Mouse (Mus musculus) MEL (cell line): Measurements from ENCODE around the gene Map4k1. TPM values are rescaled to one million over a fixed set of nuclear protein-coding genes. Genes with fewer than 3 reads are reported as not detected.

Source experiments
- DNase-seq: peaks from one replicate; pipeline ENCODE4 v3.0.0; 2011; ENCODE audit warnings: low read depth, low spot score
- H3K27ac ChIP-seq: 2 replicates; pipeline ENCODE4 v1.5.1; 2012; ENCODE audit warnings: low read depth, mild to moderate bottlenecking, control low read depth, low read length, moderate library complexity; ENCODE audit not compliant: control insufficient read depth
- H3K27me3 ChIP-seq, 2 experiments: fragments of 150-350 bp in 1 of 2; sonication (generic) in 1 of 2; 2 replicates each; pipeline ENCODE4 v1.6.1; 2012; ENCODE audit warnings: low read length in 2 of 2, mild to moderate bottlenecking in 2 of 2, improper control_type of control experiment in 1 of 2, moderate library complexity in 1 of 2; ENCODE audit not compliant: insufficient read depth in 2 of 2, control insufficient read depth in 1 of 2
- H3K36me3 ChIP-seq, 2 experiments: 2 replicates each; pipeline ENCODE4 v1.6.1; 2012 to 2014; ENCODE audit warnings: low read length in 2 of 2, improper control_type of control experiment in 1 of 2, inconsistent platforms in 1 of 2, mild to moderate bottlenecking in 1 of 2; ENCODE audit not compliant: insufficient read depth in 2 of 2, control insufficient read depth in 1 of 2
- H3K4me1 ChIP-seq, 2 experiments: fragments of 150-350 bp in 1 of 2; sonication (generic) in 1 of 2; 2 replicates each; pipeline ENCODE4 v1.6.1; 2012; ENCODE audit warnings: low read length in 2 of 2, improper control_type of control experiment in 1 of 2, mild to moderate bottlenecking in 1 of 2; ENCODE audit not compliant: insufficient read depth in 2 of 2, control insufficient read depth in 1 of 2
- H3K4me3 ChIP-seq, 2 experiments: fragments of 150-350 bp in 1 of 2; sonication (generic) in 1 of 2; 2 replicates each; pipeline ENCODE4 v1.5.1; 2012; ENCODE audit warnings: low read depth in 2 of 2, low read length in 2 of 2, mild to moderate bottlenecking in 2 of 2, moderate library complexity in 2 of 2, control low read depth in 1 of 2, improper control_type of control experiment in 1 of 2; ENCODE audit not compliant: control insufficient read depth in 1 of 2, insufficient read depth in 1 of 2
- H3K79me2 ChIP-seq: 2 replicates; pipeline ENCODE4 v1.6.1; 2012; ENCODE audit warnings: mild to moderate bottlenecking, low read length, moderate library complexity; ENCODE audit not compliant: control insufficient read depth, poor library complexity, insufficient read depth
- H3K9ac ChIP-seq: 2 replicates; pipeline ENCODE4 v1.6.1; 2012; ENCODE audit warnings: low read depth, mild to moderate bottlenecking, control low read depth, low read length, moderate library complexity; ENCODE audit not compliant: control insufficient read depth, poor library complexity, severe bottlenecking
- H3K9me3 ChIP-seq: fragments of 150-350 bp; sonication (generic); replicated peaks from 2 replicates; pipeline ENCODE4 v1.6.1; 2012; ENCODE audit warnings: mild to moderate bottlenecking, low read length, improper control_type of control experiment, moderate library complexity; ENCODE audit not compliant: insufficient read depth
- BHLHE40 ChIP-seq: IDR thresholded peaks from 2 replicates; pipeline ENCODE4 v1.6.1; 2012; ENCODE audit warnings: low read depth, mild to moderate bottlenecking, inconsistent platforms, low read length, improper control_type of control experiment, borderline replicate concordance
- CHD2 ChIP-seq: IDR thresholded peaks from 2 replicates; pipeline ENCODE4 v1.6.1; 2011; ENCODE audit warnings: low read length, improper control_type of control experiment
- CTCF ChIP-seq, 3 experiments: IDR thresholded peaks in 2 of 3; conservative IDR thresholded peaks in 1 of 3; 2 replicates each; pipeline ENCODE4 v1.5.1; 2011 to 2012; ENCODE audit warnings: low read length in 3 of 3, low read depth in 2 of 3, mild to moderate bottlenecking in 2 of 3, improper control_type of control experiment in 1 of 3, inconsistent platforms in 1 of 3, mixed read lengths in 1 of 3, moderate library complexity in 1 of 3; ENCODE audit not compliant: control insufficient read depth in 1 of 3, insufficient read depth in 1 of 3, poor library complexity in 1 of 3, severe bottlenecking in 1 of 3
- ELF1 ChIP-seq: IDR thresholded peaks from 2 replicates; pipeline ENCODE4 v1.6.1; 2014; ENCODE audit warnings: low read depth, mild to moderate bottlenecking, inconsistent platforms, low read length, improper control_type of control experiment, moderate library complexity
- GABPA ChIP-seq: IDR thresholded peaks from 2 replicates; pipeline ENCODE4 v1.6.1; 2012; ENCODE audit warnings: low read depth, mild to moderate bottlenecking, inconsistent platforms, low read length, improper control_type of control experiment, moderate library complexity
- JUND ChIP-seq: IDR thresholded peaks from 2 replicates; pipeline ENCODE4 v1.6.1; 2011; ENCODE audit warnings: low read depth, mild to moderate bottlenecking, improper control_type of control experiment, low read length
- MYB ChIP-seq: IDR thresholded peaks from 2 replicates; pipeline ENCODE4 v1.6.1; 2011; ENCODE audit warnings: mild to moderate bottlenecking, low read depth, low read length, improper control_type of control experiment
- NRF1 ChIP-seq: IDR thresholded peaks from 2 replicates; pipeline ENCODE4 v1.6.1; 2014; ENCODE audit warnings: low read depth, mild to moderate bottlenecking, inconsistent platforms, low read length, improper control_type of control experiment, moderate library complexity; ENCODE audit not compliant: poor library complexity, insufficient read depth, severe bottlenecking
- POLR2AphosphoS2 ChIP-seq: IDR thresholded peaks from 2 replicates; pipeline ENCODE4 v1.6.1; 2011; ENCODE audit warnings: low read length, improper control_type of control experiment
- RCOR1 ChIP-seq: IDR thresholded peaks from 2 replicates; pipeline ENCODE4 v1.6.1; 2012; ENCODE audit warnings: low read depth, mild to moderate bottlenecking, inconsistent platforms, low read length, improper control_type of control experiment
- SIN3A ChIP-seq: IDR thresholded peaks from 2 replicates; pipeline ENCODE4 v1.6.1; 2012; ENCODE audit warnings: low read length, improper control_type of control experiment, inconsistent platforms
- SMC3 ChIP-seq: IDR thresholded peaks from 2 replicates; pipeline ENCODE4 v1.6.1; 2011; ENCODE audit warnings: low read depth, low read length, improper control_type of control experiment
- TBP ChIP-seq: IDR thresholded peaks from 2 replicates; pipeline ENCODE4 v1.8.0; 2011; ENCODE audit warnings: low read depth, low read length, improper control_type of control experiment
- TCF12 ChIP-seq: IDR thresholded peaks from 2 replicates; pipeline ENCODE4 v1.6.1; 2014; ENCODE audit warnings: low read depth, mild to moderate bottlenecking, inconsistent platforms, low read length, improper control_type of control experiment, moderate library complexity
- USF1 ChIP-seq: IDR thresholded peaks from 2 replicates; pipeline ENCODE4 v1.6.1; 2014; ENCODE audit warnings: low read depth, mild to moderate bottlenecking, inconsistent platforms, low read length, improper control_type of control experiment, moderate library complexity
- ZNF384 ChIP-seq: IDR thresholded peaks from 2 replicates; pipeline ENCODE4 v1.6.1; 2012; ENCODE audit warnings: low read depth, mild to moderate bottlenecking, inconsistent platforms, low read length, improper control_type of control experiment
- polyA plus RNA-seq, 2 experiments: library from polyadenylated mRNA; stranded (reverse) in 1 of 2; unstranded in 1 of 2; fragments of >175 nt in 1 of 2; fragments of >200 nt in 1 of 2; gene quantifications; 2 replicates each; pipeline versions ENCODE4 v1.2.1 to v1.2.4; 2012; ENCODE audit warnings: low replicate concordance in 2 of 2, low read depth in 1 of 2; ENCODE audit not compliant: insufficient read length in 2 of 2, insufficient read depth in 1 of 2, missing spikeins in 1 of 2
- total RNA-seq: library from RNA; depleted of rRNA; stranded (reverse); fragments of 300-350 nt; gene quantifications from 2 replicates; pipeline ENCODE4 v1.2.3, GENCODE M21; 2012

Map4k1 gene
- total and polyA plus RNA-seq, 3 experiments = 17.3 to 50.8 TPM; not detected in 1

DNA sequence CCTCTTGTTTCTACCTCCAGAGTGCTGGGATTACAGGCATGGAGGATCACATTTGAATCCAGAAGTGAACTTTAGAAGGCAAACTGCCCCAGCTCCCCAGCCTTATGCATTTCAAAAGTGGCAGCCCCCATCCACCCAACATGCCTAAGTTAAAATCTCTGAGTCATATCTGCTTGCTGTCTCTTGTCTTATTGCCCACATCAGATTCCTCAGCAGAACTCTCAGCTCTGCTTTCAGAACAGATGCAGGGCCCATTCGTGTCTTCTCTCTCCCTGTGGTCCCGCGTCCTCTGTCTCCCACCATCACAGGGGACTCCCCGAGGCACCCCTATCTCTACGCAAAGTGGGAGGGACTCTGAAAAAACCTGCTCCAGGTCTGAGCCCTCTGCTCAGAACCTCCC is 44.3 kb downstream of the Map4k1 start:
- Histone ChIP-seq H3K4me3 (no peak overlapping the region), H3K9ac (no peak overlapping the region)

DNA sequence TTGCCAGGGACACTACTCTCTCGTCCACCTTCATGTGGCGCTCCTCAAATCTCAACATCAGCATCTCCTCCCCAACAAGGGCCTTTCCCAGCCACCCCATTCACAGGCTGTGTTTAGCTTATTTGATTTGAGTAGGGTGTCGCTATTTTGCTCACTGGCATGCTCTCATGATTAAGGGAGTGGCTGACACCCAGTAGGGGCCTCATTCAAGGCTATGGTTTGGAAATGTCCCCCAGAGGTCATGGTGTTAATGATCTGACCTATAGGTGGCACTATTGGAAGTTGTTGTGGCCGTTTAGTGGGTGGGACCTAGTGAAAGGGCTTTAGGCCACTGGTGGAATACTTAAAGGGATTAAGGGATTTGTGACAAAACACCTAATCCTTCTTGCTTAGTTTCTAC is 45.0 kb downstream of the Map4k1 start:
- no peak overlapping the region for H3K27ac ChIP-seq
- no peaks in the 10 kb centered on the region for H3K9me3 ChIP-seq
- peak in 1 of 3 experiments; percentile 21; a peak in 2 of 6 replicates for TF ChIP-seq CTCF (IDR thresholded peaks at IDR 0.05 in 2 of 3, conservative IDR thresholded peaks at IDR 0.05 in 1 of 3; ENCODE audit: control insufficient read depth in 1 of 3, insufficient read depth in 1 of 3, low read depth in 2 of 3, low read length in 3 of 3, poor library complexity in 1 of 3, severe bottlenecking in 1 of 3)
- no peak for TF ChIP-seq POLR2AphosphoS2
- H3K79me2 ChIP-seq = no peaks in the 10 kb centered on the region
- H3K4me1 ChIP-seq = peaks cover 6 to 20% of the 10 kb centered on the region in 2 experiments
- peaks cover 0 to 21% of the 10 kb centered on the region in 2 experiments; a peak in 2 of 4 replicates for H3K36me3 ChIP-seq
- no peak overlapping the region for H3K4me3 ChIP-seq
- H3K27me3 ChIP-seq = no peaks in the 10 kb centered on the region
- DNase-seq = no peak
- H3K9ac ChIP-seq = no peak overlapping the region

More for the DNA sequence above, 44.3 kb downstream of the Map4k1 start:
- Histone ChIP-seq H3K36me3 (peaks cover 0 to 16% of the 10 kb centered on the region in 2 experiments; a peak in 2 of 4 replicates), H3K79me2 (no peaks in the 10 kb centered on the region), H3K27ac (no peak overlapping the region), H3K9me3 (no peaks in the 10 kb centered on the region), H3K27me3 (no peaks in the 10 kb centered on the region), H3K4me1 (peaks cover 4 to 15% of the 10 kb centered on the region in 2 experiments)
- no peak for DNase-seq
- no peak for TF ChIP-seq ZNF384
- no peak for TF ChIP-seq SIN3A
- TF ChIP-seq BHLHE40 = no peak
- TF ChIP-seq CTCF (IDR thresholded peaks at IDR 0.05 in 2 of 3, conservative IDR thresholded peaks at IDR 0.05 in 1 of 3; ENCODE audit: control insufficient read depth in 1 of 3, insufficient read depth in 1 of 3, low read depth in 2 of 3, low read length in 3 of 3, poor library complexity in 1 of 3, severe bottlenecking in 1 of 3) = no peak
- TF ChIP-seq GABPA = no peak
- no peak for TF ChIP-seq CHD2
- no peak for TF ChIP-seq POLR2AphosphoS2
- no peak for TF ChIP-seq SMC3
- no peak for TF ChIP-seq MYB
- no peak for TF ChIP-seq JUND
- no peak for TF ChIP-seq USF1
- no peak for TF ChIP-seq NRF1
- no peak for TF ChIP-seq TBP
- no peak for TF ChIP-seq ELF1
- TF ChIP-seq RCOR1 = no peak
- TF ChIP-seq TCF12 = no peak
